Mouse (Mus musculus): ENCODE measurements around the gene Mrpl21. TPM values are rescaled to one million over a fixed set of nuclear protein-coding genes. Genes with fewer than 3 reads are reported as not detected.

Gene Mrpl21
- total and polyA plus RNA-seq, 2 experiments from 2014 or later, result 48.4 to 93.3 TPM

GRCm38 (mm10) chr19:3304017-3304416 is 21.3 kb downstream of the Mrpl21 start:
- Histone ChIP-seq H3K9me3 (ENCODE audit: low read length) (no peaks in the 10 kb centered on the region), H3K4me2 (ENCODE audit: low read depth, low read length, poor library complexity, severe bottlenecking) (no peak overlapping the region), H3K36me3 (ENCODE audit: insufficient read depth, low read length) (no peaks in the 10 kb centered on the region), H3K27ac (ENCODE audit: low read depth, low read length) (no peak overlapping the region), H3K4me3 (ENCODE audit: low read depth, low read length) (no peak overlapping the region), H3K27me3 (ENCODE audit: insufficient read depth, low read length) (no peaks in the 10 kb centered on the region), H3K9ac (replicated peaks; ENCODE audit: low read length, poor library complexity, severe bottlenecking) (no peak overlapping the region), H3K4me1 (ENCODE audit: insufficient read depth, low read length) (no peaks in the 10 kb centered on the region)
- no peak for TF ChIP-seq CTCF (IDR thresholded peaks at IDR 0.05)
- ATAC-seq (ENCODE audit: low FRiP score) (no peak), DNase-seq (ENCODE audit: low spot score) (no peak)
- WGBS, result 53% methylated on average over 4 of the region's 4 CpGs

GRCm38 (mm10) chr19:3307175-3307949 is 24.7 kb downstream of the Mrpl21 start:
- H3K9ac ChIP-seq (replicated peaks; ENCODE audit: low read length, poor library complexity, severe bottlenecking), result no peak overlapping the region
- H3K9me3 ChIP-seq (ENCODE audit: low read length), result no peaks in the 10 kb centered on the region
- TF ChIP-seq CTCF (IDR thresholded peaks at IDR 0.05), result no peak
- H3K4me1 ChIP-seq (ENCODE audit: insufficient read depth, low read length), result no peaks in the 10 kb centered on the region
- ATAC-seq (ENCODE audit: low FRiP score) (no peak), DNase-seq (ENCODE audit: low spot score) (no peak)
- H3K27me3 ChIP-seq (ENCODE audit: insufficient read depth, low read length), result no peaks in the 10 kb centered on the region
- WGBS, result 50% methylated on average over 16 of the region's 16 CpGs
- H3K27ac ChIP-seq (ENCODE audit: low read depth, low read length), result no peak overlapping the region
- no peak overlapping the region for H3K4me2 ChIP-seq (ENCODE audit: low read depth, low read length, poor library complexity, severe bottlenecking)
- no peaks in the 10 kb centered on the region for H3K36me3 ChIP-seq (ENCODE audit: insufficient read depth, low read length)
- no peak overlapping the region for H3K4me3 ChIP-seq (ENCODE audit: low read depth, low read length)

GRCm38 (mm10) chr19:3319341-3319740 is 36.6 kb downstream of the Mrpl21 start:
- Histone ChIP-seq H3K9ac (replicated peaks; ENCODE audit: low read length, poor library complexity, severe bottlenecking) (no peak overlapping the region), H3K36me3 (ENCODE audit: insufficient read depth, low read length) (no peaks in the 10 kb centered on the region), H3K4me3 (ENCODE audit: low read depth, low read length) (no peak overlapping the region), H3K9me3 (ENCODE audit: low read length) (no peaks in the 10 kb centered on the region), H3K4me2 (ENCODE audit: low read depth, low read length, poor library complexity, severe bottlenecking) (no peak overlapping the region), H3K27me3 (ENCODE audit: insufficient read depth, low read length) (peaks cover 16% of the 10 kb centered on the region), H3K4me1 (ENCODE audit: insufficient read depth, low read length) (no peaks in the 10 kb centered on the region), H3K27ac (ENCODE audit: low read depth, low read length) (no peak overlapping the region)
- ATAC-seq (ENCODE audit: low FRiP score), result no peak
- no peak for DNase-seq (ENCODE audit: low spot score)
- TF ChIP-seq CTCF (IDR thresholded peaks at IDR 0.05), result no peak
- 100% methylated on average over 2 of the region's 2 CpGs for WGBS

GRCm38 (mm10) chr19:3320086-3320485 is 37.4 kb downstream of the Mrpl21 start:
- Histone ChIP-seq H3K9ac (replicated peaks; ENCODE audit: low read length, poor library complexity, severe bottlenecking) (no peak overlapping the region), H3K4me3 (ENCODE audit: low read depth, low read length) (no peak overlapping the region), H3K27ac (ENCODE audit: low read depth, low read length) (no peak overlapping the region), H3K4me1 (ENCODE audit: insufficient read depth, low read length) (no peaks in the 10 kb centered on the region), H3K9me3 (ENCODE audit: low read length) (no peaks in the 10 kb centered on the region), H3K4me2 (ENCODE audit: low read depth, low read length, poor library complexity, severe bottlenecking) (no peak overlapping the region), H3K27me3 (ENCODE audit: insufficient read depth, low read length) (peaks cover 16% of the 10 kb centered on the region), H3K36me3 (ENCODE audit: insufficient read depth, low read length) (no peaks in the 10 kb centered on the region)
- no peak for ATAC-seq (ENCODE audit: low FRiP score)
- DNase-seq (ENCODE audit: low spot score), result no peak
- WGBS, result 82% methylated on average over 7 of the region's 7 CpGs
- no peak for TF ChIP-seq CTCF (IDR thresholded peaks at IDR 0.05)

- no peaks in the 10 kb centered on the region for H3K4me1 ChIP-seq (ENCODE audit: insufficient read depth, low read length)
- no peak overlapping the region for H3K9ac ChIP-seq (replicated peaks; ENCODE audit: low read length, poor library complexity, severe bottlenecking)
- no peaks in the 10 kb centered on the region for H3K36me3 ChIP-seq (ENCODE audit: insufficient read depth, low read length)
- peaks cover 16% of the 10 kb centered on the region for H3K27me3 ChIP-seq (ENCODE audit: insufficient read depth, low read length)
- no peak overlapping the region for H3K4me3 ChIP-seq (ENCODE audit: low read depth, low read length)
- peak; percentile 56 for TF ChIP-seq CTCF (IDR thresholded peaks at IDR 0.05)
- 88% methylated on average over 3 of the region's 3 CpGs for WGBS
- DNase-seq (ENCODE audit: low spot score) (no peak), ATAC-seq (ENCODE audit: low FRiP score) (no peak)
- no peaks in the 10 kb centered on the region for H3K9me3 ChIP-seq (ENCODE audit: low read length)
- H3K4me2 ChIP-seq (ENCODE audit: low read depth, low read length, poor library complexity, severe bottlenecking), result no peak overlapping the region
- no peak overlapping the region for H3K27ac ChIP-seq (ENCODE audit: low read depth, low read length)
Observed at GRCm38 (mm10) chr19:3320801-3321200, 38.1 kb downstream of the Mrpl21 start.

GRCm38 (mm10) chr19:3321617-3322016 is 38.9 kb downstream of the Mrpl21 start:
- 10% methylated on average over 11 of the region's 11 CpGs for WGBS
- TF ChIP-seq CTCF (IDR thresholded peaks at IDR 0.05), result no peak

More at GRCm38 (mm10) chr19:3321617-3322016, 38.9 kb downstream of the Mrpl21 start:
- H3K27ac ChIP-seq (ENCODE audit: low read depth, low read length), result no peak overlapping the region
- H3K36me3 ChIP-seq (ENCODE audit: insufficient read depth, low read length), result no peaks in the 10 kb centered on the region
- peak overlapping the region; percentile 46; the same call in 1 of the 2 replicates for H3K4me3 ChIP-seq (ENCODE audit: low read depth, low read length)
- H3K9me3 ChIP-seq (ENCODE audit: low read length), result no peaks in the 10 kb centered on the region
- no peak for ATAC-seq (ENCODE audit: low FRiP score)
- no peak overlapping the region for H3K9ac ChIP-seq (replicated peaks; ENCODE audit: low read length, poor library complexity, severe bottlenecking)
- no peaks in the 10 kb centered on the region for H3K4me1 ChIP-seq (ENCODE audit: insufficient read depth, low read length)
- DNase-seq (ENCODE audit: low spot score), result no peak
- peaks cover 16% of the 10 kb centered on the region for H3K27me3 ChIP-seq (ENCODE audit: insufficient read depth, low read length)
- peak overlapping the region; percentile 72 for H3K4me2 ChIP-seq (ENCODE audit: low read depth, low read length, poor library complexity, severe bottlenecking)
